Mouse (Mus musculus) ovary, postnatal 14 days (tissue): Measurements from ENCODE around the gene Olfr522.

Source experiments
- DNase-seq: peaks from one replicate; pipeline ENCODE4 v3.0.0; 2022; ENCODE audit warnings: low spot score

The Olfr522 gene

DNA sequence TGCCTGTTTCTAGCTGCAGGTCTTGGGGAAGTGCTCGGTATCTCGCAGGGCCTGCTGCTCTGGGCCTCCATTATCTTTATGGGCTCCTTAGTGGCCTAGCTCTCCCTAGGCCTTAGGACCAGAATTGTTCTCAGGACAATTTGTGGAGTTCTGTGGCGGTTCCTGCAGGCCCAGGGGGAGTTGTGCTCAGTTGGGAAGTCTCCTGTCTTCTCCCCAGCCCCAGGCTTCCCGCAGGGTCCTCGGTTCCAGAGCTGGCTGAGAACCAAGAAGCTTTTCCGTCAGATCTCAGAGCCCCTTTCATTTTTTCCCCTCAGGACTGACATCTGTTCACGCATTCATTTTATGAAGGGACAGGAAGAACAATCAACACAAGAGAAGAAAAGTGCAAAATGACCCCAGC, at the start of gene Olfr522:
Gene Olfr522, minus strand, starts transcription at position 101 of the 400 bp plus-strand sequence.
- no peak for DNase-seq

DNA sequence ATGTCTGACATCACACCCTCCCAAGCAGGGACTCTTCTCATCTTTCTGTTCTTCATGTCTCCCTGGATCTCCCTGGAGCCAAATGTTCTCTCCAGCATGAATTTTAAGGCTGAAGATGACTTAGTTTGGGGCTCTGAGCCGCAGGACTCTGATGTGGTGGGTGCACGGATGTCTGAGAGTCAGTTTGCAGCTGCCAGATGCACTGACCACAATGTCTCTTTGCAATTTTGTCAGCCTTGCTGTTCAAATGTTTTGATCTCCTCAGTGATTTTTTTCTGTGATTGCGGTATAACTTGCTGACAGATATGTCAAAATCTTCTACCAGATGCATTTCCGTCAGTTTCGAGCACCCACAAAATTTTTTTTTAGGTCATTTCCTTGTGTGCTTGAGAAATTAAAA, 49.3 kb upstream of the Olfr522 start:
- no peak for DNase-seq

DNA sequence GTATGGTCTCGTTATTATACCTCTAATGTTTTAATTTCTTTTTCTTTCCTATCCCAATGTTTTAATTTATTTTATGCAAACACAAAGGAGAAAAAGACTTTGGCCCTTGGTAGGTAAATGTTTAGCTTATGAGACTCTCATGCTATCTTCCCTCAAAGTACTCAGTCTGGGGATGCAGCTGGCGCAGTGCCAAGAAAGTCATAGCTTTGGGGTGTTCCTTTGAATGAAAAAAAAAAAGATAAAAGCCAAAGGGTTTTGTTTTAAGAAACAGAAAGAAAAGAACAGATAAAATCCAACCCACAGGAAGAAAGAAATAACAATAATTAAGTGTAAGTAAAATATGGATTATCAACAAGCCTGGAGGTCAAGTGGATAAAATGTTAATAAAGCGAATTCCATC, 44.1 kb upstream of the Olfr522 start:
- no peak for DNase-seq

DNA sequence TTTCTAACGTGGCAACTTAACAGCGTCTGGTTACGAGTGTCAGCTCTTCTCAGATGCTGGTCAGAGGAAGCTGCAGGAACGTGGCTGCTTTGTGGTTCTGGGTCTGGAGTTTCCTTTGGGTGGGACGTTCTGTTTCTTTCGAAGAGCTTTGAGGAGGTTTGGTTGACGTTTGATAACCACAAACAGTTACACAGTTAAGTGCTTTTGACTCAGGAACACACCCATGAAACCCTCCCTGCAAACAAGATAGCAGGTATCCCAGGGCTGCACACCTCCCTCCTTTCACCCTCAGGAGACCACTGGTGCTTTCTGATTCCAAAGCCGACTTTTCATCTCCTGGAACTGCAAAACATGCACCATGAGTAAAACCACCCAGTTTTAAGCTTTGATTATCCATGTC, 43.6 kb upstream of the Olfr522 start:
- DNase-seq, result no peak

DNA sequence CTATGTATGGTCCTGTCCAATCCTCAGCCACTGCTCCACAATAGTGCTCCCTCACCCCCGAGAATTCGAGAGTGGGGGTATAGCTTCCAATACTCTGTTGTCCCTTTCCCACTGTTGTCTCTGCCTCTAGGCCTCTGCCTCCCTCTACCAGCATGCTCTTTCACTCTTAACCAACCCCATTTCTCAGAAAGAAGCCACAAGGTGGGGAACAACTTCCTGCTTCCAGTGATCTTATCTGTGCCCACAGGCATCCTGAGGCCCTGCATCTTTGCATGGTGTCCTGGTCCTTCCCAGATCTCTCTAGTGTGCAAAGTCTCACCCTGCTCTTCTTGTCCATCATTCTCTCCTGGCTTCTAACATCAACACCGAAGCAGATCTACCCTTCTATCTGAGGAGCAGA, 42.3 kb upstream of the Olfr522 start:
- DNase-seq, result no peak

DNA sequence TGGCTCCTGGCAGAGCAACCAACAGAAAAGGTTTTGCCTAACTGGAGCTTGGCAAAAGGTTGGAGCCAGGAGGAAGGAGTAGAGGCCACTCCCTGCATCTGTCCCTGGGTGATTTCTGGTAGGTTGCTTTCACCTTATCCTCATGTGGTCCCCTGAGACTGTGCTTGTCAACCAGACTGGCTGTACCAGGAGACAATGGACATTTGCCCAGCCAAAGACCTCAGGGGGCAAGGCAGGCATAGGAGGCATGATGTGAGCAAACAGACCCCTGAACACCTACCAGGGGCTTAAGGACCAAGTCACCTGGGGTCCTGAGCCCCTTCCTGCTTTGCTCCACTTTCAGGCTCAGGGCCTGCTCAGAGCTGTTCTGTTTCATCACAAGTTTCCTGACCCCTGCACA, 41.3 kb upstream of the Olfr522 start, which contains the start of gene Olfr524:
Gene Olfr524, minus strand, starts transcription at position 101 of the 400 bp plus-strand sequence.
- no peak for DNase-seq

DNA sequence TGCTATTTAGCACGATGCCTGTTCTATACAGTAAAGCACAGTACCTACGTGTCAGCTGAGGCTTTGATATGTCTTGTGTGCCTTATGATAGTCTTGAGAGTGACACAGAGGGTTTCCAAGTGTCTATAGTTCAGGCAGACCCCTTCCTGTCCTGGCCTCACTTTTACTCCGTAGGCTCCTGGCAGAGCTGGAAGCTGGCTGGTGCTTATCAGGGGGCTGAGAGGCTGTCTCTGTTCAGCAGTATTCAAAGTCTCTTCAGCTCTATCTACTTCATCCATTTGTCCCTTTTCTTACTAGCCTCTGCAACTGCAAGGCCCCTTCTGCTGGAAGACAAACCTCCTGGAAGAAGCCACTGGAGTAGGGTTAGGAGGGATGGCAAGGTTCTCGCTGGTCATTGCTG, 36.5 kb upstream of the Olfr522 start:
- DNase-seq, result no peak

DNA sequence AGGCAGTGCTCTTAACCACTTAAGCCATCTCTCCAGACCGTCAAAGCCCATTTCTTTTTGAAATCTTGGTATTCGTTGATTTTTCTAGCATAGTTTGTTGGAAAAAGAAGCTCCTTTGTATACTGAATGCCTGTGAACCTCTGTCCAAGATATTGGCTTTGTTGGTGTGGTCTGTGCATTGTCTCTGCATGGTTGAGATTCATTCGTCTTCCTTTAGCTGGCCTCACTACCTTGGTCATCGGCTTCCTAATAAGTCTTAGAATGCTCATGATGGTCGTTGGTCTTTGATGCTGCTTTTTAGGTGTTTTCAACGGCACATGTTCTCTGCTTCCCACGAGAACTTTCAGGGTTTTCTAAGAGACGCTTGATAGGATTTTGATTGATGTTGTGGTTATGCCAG, 31.4 kb upstream of the Olfr522 start:
- DNase-seq, result no peak

DNA sequence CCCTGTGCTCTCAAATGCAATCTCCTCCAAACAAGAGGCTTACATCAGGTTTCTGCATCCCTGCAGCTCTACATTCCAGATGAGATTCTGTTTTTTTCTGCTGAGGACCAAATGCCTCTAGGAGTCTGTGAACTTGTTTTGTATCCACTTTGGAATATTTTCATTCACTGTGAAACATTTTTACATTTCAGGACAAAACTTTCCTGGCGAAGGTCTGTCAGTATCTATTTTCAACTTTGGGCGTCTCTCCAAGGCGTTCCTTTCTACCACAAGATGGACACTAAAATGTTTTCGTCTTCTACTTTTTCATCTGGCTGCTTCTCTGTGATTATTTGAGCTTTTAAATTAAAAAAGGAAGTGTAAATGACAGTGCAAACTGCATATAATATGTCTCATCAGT, 29.5 kb upstream of the Olfr522 start:
- DNase-seq, result no peak

DNA sequence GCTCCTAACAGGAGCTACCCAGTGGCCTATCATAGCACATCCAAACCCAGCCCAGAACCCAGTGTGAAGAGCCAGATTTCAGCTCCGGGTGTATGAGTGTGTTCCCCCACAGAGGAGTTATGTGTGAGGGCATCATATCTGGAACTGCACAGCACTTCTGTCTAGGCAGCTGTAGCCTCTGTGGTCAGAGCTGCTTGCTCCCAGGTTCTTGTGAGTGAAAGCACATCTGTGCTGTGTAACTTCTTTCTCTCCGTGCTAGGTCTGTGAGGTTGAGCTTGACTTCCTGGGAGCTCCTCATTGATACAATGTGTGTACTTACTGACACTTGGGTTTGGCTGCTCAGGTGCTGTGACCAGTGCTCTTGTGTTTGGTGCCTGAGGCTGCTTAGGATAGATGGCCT, 28.3 kb upstream of the Olfr522 start:
- no peak for DNase-seq

DNA sequence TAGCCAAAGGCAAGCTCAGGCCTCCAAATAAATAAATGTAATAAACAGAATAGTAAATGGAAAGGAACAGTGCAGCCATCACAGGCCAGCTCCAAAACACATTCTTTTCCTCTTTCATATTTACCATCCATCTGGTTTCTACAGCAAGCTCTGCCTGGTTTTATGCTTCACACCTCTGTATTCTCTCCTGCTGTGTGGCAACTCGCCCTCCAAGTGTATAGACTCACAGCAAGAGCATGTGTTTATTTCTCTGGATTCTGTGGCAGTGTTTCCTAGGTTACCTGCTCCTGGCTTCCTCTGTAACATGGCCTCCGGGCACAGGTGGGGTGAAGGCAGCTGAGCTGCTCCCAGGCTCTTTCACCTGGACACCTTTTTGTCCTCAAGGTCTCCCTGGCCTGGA, 27.9 kb upstream of the Olfr522 start:
- DNase-seq, result no peak

DNA sequence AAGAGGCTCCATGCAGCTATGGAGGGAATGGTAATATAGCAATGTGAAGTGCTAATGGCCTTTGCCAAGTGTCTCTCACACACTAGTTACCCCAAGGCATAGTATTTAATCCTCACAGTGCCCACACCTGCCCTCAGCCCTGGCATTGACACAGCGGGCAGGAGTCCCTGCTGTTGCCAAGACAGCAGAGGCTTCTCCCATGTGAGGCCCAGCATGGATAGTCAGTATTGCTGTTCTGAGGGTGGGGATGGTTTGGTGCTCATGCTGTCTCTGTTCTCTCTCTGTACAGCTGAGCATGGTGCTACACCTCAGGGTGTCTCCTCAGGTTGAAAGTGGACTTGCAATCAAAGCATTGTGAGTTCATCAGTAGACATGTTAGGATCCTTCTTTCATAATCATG, 25.9 kb upstream of the Olfr522 start:
- no peak for DNase-seq

DNA sequence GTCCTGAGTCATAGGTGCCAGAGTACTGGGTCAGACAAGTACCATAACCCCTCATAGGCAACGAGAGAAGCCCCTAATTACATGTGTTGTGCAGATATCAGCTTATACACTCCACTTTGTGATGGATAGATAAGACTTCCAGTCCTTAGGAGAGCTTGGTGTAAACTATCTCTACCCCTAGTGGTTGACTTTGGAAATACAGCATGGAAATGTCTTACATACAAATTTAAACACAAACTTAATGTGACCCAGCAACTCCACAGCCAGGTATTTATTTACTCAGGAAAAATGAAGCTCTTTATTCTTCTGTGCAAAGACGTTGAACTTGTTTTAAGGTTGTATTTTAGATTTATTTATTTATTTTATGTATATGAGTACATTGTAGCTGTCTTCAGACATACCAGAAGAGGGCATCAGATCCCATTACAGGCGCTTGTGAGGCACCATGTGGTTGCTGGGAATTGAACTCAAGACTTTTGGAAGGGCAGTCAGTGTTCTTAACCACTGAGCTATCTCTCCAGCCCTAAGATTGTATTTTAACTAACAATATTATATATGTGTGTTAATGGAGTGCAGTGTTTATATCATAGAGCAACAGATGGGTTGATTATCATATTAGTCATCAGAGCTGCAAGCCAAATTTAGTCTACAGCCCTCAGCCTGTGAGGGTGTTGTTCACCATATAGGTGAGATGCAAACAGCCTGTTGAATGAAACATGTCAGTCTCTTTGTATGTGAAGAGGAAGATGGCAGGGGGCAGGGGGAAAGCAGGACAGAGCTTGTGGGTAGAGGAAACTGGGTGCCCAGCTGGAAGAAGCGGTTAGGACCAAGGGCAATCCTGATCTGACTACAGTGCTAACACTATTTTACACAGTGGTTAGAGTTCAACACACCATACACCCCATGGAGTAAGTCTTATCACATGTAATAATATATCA, 24.1 kb upstream of the Olfr522 start:
- no peak for DNase-seq

DNA sequence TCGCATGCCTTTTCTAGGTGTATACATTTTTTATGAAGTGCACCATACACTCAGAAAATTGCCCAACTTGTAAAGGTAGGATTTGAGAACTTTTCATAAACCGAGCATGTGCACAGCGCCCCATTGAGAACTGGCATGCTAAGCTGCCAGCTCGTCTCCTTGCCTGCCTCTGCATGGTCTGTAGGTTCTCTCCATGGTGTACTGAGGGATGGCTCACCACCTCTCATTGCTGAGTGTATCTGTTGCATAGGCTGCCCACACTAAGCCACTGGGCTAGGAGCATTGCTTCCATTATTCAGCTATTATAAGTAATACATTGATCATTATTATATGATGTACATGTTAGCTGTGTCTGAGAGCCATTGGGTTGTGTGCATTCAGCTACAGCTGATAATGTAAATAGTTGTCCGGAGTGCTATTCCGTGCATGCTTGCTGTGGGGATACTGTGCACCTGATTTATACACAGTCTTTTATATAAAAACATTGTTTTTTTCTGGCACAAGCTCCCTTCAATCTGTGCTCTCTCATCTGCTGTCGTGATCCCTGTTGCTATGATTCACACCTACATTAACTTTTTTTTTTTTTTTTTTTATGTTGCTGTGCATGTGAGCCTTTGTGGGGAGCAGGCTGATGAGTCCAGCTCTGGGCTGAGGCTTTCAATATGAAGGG, 23.3 kb upstream of the Olfr522 start:
- no peak for DNase-seq

DNA sequence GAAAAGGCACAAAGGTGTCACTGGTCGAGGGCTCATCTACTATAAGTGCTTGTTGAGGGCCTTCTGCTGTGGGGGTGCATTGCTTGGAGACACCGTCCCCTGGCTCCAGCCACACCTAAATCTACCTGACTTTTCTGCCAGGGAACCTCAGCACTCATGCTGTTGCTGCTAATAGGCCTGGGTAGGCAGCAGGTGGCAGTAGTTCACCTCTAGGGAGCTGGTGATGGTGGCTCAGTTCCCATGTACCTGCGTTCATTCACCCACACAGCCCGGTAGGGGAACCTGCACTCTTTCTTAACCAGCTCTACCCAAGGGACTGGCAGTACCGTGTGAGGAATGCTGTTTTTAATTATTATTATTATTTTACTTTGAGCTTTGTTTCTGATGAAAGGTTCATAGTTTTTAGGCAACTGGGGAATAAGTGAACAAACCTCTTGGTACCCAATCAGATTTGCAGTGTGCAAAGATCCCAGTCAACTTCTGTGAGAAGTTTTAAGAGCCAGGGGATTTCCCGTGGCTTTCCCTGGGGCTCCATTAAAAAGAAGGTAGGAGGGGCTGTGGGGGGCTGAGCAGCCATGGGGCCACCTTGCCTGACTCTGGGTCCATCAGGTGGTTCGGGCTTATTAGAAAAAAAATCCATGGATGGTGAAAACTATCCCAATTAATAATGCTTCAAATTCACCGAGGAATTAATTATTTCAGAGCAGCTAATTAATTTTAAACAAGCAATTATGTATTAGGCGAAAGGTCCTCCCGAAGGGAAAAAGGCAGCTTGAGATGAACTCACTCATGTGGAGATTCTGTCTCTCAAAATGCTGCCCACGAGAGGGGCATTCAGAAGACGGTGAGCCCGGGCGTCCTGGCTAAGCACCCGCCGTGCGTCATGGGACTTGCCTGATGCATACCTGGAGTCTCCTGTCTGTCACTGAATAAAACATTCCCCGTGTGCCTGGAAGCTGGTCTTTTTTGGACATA, 22.4 kb upstream of the Olfr522 start:
- DNase-seq, result peak; percentile 18

DNA sequence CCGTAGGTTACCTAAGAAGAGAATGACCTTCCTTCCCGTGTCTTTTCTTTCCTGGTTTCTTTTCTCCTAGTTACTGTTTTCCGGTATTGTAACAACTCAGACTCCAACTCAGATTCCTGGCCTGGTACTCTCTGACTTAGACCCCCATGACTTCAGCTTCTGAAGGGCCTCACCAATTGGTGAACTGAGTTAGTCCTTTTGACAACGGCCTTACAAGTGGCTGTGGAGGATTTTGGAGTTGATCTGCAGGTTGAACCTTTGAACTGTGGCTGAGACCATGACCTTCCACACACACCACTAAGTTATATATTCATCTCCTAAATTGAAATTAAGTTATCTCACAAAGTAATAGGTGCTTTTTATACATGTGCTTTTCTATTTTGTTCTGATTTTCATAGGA, 19.6 kb upstream of the Olfr522 start:
- no peak for DNase-seq

DNA sequence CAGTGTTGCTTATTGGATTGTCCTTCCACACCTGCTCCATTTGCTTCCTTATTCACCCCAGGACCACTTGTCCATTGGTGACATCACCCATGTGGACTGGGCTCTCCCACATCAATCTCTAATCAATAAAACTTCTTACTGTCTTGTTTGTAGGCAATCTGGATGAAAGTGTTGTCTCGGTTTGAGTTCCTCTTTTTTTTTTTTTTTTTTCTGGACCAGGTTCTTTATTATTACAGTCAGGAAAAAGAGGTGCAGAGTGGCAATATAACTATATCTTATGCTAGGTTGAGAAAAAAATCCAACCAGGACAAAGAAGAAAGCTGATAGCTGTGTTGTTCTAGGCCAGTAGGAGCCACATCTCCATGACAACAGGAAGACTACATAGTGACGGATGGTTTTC, 16.1 kb upstream of the Olfr522 start:
- DNase-seq, result no peak

DNA sequence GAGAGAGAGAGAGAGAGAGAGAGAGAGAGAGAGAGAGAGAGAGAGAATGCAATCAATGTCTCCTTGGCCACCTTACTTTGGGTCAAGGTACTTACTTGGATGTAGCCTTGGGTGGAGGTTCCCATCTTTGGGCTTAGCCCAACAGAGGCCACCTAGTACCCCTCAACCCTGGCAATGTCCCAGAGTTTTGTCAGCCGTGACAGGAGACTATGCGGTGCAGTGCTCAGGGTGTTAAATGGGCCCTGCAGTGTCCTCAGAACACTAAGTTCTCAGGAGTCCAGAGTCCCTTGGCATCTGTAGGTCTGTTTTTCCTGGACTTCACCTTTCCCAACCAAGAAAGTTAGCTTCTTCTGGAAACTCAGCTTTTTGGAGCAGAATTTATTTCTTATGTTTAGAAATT, 14.6 kb upstream of the Olfr522 start:
- no peak for DNase-seq

DNA sequence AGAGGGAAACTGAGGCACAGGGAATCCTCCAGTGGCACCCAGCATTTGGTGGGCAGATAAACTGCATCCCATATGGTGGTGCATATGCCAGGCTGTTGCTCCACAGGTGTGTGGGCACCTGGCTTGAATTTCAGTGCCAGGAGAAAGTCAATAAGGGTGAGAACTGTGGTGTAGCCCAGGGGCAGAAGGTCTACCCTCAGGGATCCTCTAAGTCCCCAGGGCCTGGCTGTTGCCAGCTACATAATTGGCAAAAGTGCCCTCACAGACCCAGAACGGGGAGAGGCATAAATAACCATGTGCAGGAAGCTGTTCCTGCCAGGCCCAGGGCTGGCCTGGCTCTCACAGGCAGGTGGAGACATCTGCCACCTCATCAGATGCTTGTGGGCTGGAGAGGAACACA, 8.4 kb upstream of the Olfr522 start, which contains the start of gene Olfr523:
Gene Olfr523, plus strand, starts transcription at position 282 of the 400 bp plus-strand sequence.
- DNase-seq, result no peak

DNA sequence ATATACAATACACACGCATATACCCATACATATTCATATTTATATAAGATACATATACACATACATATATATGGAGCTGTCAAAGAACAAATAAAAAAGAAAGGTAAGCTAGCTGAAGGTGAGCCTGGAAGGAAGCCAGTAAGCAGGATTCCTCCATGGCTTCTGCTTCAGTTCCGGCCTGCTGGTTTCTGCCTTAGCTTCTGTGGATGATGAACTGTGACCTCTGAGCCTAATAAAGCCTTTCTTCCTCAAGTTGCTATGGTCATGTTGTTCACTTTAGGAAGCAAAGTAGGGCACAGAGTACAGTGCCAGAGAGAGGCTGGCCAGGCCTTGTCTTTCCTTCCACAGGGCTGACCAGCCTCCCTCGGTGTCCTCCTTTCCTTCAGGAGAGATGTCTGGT, 6.3 kb upstream of the Olfr522 start:
- no peak for DNase-seq

DNA sequence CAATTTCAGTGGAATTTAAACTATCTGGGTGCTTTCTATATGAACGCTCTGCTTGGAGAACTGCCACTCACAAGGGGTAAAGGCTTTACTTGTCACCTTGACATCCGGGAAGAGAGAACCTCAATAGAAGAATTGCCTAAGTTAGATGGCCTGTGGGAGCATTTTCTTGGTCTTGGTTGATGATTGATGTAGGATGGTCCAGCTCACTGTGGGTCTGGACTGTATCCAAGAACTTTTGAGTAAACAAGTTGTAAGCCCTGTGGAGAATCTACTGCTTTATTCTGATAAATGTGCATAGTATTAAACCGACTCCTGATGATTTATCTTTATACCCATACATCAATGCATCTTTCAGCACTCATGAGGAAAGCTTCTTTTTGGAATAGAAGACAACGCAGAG, 4.8 kb upstream of the Olfr522 start:
- DNase-seq, result no peak

DNA sequence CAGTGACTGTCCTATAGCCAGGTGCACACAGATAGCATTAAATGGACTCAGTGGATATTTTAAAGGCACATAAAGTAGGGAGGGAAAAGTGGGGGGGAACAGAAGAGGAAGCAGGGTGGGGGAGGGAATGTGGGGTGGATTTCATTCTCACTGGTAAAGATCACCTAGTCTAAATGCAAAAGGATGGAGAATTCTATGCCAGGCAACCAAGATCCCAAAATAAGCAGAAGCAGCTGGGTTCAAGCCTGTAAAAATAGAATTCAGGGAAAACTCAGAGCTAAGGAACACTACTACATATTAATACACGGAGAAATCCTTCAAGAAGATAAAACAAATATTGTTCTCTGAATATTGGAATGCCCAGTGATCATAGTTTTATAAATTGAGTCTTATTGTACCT, 3.4 kb upstream of the Olfr522 start:
- no peak for DNase-seq
